Mouse (Mus musculus): ENCODE results near the gene Tbcd.

Tbcd gene

DNA sequence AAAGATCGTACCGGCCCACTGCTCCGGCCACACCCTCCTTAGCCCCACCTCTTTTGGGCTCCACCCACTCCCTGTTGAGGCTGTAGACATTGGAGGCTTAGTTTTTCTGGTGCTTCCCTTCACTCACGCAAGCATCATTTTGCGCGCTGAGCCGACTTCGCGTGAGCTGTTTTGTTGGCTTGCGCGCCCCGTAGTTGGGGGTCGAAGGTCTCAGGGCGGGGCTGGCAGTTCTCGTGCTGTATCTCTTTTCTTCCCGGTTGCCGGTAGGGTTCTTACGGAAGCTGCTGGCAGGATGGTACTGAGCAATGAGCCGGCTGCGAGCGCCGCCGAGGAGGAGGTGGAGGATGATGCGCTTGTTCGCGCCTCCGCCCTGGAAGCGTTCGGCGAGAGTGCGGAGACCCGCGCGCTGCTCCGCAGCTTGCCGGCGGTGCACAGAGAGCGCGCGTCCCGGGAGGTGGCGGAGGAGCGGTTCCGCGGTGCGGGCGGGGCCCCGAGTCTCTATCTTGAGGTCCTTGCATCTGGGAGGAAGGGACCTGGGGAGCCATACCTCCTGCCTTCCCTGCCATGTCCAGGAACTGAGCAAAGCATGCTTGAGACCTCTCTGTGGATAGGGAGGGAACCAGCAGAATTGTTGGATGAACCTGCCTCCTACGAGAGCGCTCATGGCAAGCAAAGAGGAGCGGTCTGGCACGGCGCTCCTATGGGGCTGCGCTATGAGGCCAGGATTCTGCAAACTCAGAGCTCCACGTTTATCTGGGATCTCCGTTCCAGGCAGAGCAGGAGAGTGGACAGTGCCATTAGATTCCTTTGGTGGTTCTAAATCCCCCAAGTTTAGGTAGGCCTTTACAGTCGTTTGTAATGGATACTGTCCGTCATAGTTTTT, at the start of gene Tbcd:
Gene Tbcd, plus strand, starts transcription at position 197 of the 883 bp plus-strand sequence.
- peak; percentile 88 for DNase-seq (ENCODE audit: low spot score)

DNA sequence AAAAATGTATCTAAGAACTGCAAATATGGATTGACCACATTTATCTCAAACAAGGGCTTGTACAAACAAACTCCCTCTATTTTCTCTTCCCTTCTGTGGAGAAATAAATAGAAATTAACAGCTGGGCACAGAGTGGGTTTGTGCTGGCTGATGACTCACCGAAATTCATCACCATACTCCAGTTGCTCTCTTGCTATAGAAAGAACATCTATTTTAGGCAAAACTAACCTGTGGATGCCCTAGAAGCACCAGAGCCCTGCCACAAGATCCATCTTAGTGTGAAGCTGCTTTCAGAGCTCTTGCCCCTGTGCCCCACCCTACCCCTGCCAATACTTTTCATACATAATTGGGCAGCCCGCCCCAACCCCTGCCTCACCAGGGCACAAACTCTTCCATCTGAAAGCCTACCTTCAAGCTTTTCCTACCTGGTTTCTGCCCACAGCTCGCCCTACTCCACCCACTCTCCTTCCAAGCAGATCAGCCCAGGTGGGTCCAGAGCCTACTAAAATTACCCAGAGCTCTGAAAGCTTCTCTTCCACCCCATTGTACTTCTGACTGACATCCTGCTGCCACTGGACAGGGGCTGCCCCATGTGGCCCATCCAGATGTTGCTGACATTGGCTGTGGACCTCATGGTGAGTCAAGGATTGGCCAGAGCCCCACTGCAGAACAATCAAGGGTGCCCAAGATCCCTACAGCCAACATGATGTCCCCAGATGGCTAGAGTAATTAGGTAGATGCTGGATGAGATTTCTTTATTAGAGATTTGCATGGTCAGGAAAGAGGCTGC, 44.2 kb upstream of the Tbcd start:
- DNase-seq (ENCODE audit: low spot score): no peak

DNA sequence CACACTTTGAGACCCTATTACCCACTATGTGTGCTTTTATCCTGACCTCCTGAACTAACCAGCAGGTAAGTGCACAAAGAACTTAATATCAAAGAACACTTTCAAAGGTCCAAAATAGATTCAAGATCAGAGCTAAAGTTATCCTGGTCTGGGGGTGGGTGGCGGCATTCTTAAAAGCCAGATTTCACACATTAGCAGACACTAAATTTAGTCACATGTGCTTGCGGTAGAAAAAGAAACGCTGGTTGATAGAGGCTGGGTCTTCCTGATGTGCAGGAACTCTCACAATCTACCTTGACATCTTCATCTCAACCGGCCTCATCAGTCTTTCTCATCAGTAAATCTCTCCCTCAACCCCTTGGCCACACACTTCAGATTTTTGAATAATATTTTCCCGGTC, 37.0 kb upstream of the Tbcd start:
- DNase-seq (ENCODE audit: low spot score): no peak

DNA sequence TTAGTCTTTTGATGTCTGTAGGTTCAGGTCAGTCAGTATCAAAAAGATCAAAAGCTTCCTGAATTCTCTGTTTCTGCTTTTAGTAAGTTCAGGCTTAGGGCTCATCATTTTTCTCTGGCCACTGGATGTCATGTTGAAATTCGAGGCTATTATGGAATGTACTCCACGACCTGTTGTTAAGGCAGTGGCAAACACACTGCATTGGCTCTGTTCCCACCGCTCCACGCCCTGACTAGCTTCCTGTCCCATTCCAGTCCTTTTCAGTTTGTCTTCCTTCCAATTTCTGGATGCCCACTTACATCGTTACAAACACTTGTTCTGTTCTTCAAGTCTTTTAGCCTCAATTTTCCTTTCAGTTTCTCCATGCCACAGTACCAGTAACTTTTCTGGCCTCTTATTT, 36.4 kb upstream of the Tbcd start:
- no peak for DNase-seq (ENCODE audit: low spot score)

DNA sequence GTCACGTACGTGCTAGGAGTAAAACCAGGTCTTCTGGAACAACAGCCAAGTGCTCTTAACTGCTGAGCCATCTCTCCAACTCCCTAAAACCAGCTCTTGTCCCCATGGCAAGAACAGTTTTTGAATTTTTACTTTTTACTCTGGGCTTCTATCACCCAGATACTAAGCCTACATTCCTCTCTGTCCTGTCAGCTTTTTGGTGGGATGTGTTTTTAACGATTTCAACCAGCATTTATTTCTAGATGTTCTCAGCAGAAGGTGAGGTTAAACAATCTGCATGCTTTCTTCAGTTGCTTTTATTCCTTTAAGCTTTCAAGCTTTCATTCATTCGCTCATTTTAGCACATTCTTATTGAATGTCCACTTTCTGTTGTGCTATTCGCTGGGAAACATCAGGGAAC, 33.8 kb upstream of the Tbcd start:
- no peak for DNase-seq (ENCODE audit: low spot score)

DNA sequence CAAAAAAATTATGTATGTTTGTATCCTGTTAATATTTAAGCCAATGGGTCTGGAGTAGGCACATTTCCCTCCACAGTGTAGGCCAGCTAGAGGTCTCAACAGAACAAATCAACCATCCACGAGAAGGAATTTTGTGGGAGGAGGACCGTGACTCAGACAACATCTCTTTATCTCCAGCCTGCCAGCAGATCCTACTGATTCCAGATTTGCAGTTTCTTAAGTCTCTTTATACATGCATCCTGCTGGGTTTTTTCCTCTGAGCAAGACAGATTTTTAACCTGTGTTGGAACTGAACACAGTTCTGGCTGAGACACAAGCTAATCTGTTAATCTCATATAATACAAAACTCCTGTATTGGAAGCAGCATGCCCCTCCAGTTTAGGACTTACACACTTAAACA, 32.8 kb upstream of the Tbcd start:
- no peak for DNase-seq (ENCODE audit: low spot score)

DNA sequence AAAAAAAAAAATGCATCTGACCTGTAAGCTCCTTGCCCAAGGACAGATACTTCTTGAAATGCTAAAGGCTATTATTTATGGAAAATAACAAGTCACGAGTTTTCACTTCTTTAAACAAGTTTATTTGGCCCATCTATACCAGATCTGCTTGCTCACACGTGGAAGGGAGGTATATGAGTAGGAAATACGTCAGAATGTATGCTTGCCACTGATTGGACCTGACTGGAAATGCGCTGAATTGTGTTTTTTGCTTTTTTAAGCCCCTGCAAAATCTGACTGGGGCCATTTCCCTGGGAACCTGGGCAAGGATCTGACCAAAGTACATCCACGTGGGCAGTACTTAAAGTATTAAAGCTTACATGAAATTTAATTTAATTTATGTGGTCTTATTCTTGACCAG, 31.4 kb upstream of the Tbcd start:
- DNase-seq (ENCODE audit: low spot score): no peak

DNA sequence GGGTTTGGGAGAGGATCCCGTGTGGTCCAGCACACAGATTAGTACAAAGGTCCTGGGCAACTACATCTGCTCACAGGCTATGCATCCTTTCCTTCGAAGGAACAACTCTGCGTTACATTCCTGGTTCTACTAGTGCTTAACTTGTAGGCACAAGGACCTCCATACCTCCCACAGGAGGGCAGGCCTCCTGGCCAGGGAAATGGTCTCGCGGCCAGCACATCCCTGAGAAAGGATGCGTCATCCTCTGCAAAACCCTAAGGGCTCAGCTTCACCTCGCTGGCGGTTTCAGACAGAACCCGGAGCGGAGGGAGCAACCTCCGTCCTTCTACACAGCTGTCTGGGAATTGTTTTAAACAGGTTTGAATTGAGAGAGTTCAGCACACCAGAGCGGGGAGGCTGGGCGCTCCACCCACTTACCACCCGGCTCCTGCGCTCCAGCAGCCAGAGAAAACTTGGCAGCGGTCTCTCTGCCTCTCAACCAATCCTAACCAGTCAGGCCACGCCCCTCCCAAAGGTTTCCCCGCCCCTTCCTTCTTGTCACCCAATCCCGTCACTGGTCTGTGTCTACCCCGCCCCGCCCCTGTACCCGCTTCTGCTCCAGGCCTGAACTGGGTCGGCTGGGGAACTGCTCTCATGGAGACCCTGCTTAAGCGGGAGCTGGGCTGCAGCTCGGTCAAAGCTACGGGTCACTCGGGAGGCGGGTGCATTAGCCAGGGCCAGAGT, 30.8 kb upstream of the Tbcd start, which contains the start of gene Fn3krp:
Gene Fn3krp, plus strand, starts transcription at position 572 of the 723 bp plus-strand sequence.
- peak; percentile 92 for DNase-seq (ENCODE audit: low spot score)

DNA sequence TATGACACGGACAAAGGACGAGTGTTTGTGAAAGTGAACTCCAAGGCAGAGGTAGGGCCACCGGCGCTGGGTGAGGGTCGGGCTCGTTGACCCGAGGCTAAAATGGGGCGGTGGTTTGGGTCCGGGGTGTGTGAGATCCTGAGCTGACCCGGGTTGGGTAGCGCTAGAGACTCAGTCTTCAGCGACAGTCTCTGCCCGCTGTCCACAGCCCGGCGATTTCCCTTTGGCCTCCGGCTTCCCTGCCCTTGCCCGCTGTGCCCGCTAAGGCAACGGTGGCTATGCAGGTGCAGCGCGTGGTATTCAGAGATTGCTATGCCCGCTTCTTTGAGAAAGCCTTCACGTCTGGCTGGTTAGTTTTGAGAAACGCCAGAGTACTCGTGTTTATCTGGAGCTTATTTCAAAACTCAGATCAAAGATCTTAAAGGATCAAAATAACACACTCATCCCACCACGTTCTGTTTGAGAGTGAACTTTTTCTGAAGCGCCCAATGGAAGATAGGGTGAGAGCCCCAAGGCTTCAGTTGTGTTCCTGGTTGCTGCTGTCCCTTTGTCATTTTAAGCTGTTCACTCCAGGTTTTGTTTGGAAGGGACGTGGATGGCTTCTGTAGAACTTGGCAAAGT, 30.1 kb upstream of the Tbcd start:
- DNase-seq (ENCODE audit: low spot score): no peak

DNA sequence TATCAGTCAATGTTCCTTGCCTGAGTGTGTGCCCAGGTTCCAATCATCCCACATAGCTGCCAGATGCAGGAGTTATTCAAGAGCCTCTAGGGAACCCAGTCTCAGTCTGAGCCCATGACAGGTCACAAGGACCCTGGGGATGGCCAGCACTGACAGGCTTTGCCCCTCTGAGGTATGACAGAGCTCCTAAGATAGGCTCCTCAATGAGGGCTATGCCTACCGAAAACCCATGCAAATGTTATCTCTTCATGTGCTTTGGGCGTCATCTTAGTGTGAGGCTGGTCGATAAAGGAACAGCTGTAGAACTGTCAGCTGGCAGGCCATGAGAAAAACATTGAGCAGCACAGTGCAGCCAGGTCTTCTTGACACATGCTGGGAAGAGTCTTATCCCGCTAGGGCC, 18.4 kb upstream of the Tbcd start:
- DNase-seq (ENCODE audit: low spot score): no peak

DNA sequence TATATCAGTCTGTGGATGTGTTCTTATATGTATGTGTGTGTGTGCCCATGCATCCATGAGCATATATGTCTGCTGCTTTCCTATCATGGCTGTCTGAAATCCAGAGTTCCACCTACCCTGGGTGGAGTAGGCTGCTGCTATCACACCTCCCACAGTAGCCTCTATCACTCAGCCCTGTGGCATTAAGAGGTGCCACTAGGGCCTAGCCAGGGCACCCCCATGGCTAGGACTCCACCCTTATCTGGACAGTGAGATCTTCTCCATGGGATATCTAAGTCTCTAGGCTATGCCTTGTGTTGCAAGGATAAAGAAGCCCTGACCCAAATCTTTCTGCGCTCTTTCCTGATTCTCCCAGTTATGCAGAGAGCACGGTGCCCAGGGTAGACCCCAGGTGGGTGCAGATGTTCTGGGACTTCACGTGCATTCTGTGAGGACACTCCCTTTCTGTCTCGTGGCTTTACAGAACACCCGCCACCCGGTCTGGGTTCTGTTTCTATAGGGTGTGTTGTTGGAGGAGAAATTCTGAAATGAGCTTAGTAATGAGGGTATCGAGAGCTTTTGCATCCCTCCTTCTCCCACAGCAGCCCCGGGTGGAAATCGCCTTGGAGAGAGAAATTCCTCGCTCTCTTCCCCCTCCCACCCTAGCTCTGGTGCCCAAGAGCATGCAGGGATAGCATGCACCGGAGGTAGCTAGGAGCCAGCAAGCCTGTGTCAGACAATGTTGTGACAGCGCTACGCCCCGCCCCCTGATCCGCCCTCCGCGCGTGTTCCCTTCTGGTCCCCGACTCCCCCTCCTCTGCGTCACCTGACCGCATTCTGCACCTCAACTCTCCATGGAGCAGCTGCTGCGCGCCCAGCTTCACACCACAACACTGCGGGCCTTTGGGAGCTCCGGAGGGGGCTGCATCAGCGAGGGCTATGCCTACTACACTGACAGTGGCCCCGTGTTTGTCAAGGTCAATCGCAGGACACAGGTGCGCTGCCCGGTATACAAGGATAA, 17.3 kb upstream of the Tbcd start, which contains the start of gene Fn3k:
Gene Fn3k, plus strand, starts transcription at position 758 of the 1,000 bp plus-strand sequence.
- DNase-seq (ENCODE audit: low spot score): peak; percentile 45

DNA sequence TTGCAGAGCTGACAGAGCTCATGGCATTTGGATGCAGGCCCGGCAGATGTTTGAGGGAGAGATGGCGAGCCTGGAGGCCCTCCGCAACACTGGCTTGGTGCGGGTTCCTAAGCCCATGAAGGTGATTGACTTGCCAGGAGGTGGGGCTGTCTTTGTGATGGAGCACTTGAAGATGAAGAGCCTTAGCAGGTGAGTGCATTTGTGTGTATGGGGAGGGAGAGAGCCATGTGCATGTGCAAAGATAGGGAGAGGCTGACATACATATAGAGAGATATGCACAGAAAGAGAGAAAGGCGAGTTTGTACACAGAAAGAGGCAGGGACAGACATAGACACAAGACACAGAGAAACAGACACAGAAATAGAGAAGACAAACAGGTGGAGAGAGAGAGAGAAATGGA, 14.5 kb upstream of the Tbcd start:
- no peak for DNase-seq (ENCODE audit: low spot score)

DNA sequence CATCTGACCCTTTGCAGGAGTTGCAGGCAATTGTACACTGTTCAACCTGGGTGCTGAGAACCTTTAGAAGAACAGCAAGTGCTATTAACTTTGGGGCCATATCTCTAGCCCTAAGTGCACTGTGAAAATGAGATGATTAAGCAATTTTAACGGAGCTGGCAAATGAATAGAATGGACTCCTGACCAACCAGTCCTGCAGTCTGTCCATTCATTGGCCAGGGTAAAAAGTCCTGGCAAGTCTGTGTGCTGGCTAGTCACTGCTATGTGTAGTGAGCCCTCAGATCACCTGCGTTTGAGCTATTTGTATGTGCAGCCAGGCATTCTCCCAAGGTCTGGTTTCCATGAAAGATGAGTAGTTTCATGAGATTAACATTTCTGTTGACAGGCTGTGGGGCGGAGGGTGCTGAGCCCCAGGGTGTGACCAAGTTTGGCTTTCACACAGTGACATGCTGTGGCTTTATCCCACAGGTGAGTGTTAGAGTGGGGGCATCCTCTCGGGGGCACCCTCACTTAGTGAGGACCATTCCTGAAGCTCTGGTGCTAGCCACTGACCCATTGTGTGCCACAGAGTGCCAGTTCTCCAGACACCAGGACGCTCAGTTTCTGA, 12.0 kb upstream of the Tbcd start:
- no peak for DNase-seq (ENCODE audit: low spot score)

DNA sequence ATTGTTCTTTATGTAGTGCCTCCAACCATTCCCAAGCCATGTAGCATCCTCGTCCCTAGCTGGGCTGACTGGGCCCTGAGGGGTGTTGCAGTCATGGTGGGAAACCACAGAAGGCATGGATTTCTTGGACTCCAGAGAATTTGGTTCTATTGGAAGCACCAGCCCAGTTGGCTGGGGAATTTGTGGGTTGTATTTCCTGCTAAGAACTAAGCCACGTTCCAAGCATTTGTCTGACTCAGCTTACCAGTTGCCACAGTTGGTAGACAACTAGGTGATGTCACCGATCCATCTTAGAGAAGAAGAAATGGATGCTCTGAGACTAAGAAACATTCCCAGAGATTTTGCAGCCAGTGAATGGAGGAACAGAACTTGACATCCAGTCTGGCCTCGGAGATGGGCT, 10.1 kb upstream of the Tbcd start:
- no peak for DNase-seq (ENCODE audit: low spot score)

DNA sequence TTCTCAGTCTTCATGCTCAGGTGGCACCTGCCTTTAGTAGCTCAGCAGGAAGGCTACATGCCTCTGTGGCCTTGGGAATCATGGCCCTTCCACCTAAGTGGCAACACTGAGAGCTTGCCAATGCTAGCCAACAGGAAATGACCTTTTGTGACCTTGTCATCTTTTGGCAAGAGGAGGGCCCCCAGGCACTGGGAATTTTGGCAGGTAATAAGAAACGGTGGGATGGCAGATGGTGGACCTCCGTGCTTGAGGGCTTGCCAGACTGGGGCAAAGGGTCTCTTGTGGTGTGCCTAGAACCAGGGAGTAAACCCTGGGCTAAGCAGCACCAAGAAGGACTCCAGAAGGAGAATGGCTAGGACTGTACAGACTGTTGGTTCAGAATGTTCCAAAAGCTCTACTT, 9.7 kb upstream of the Tbcd start:
- DNase-seq (ENCODE audit: low spot score): no peak

DNA sequence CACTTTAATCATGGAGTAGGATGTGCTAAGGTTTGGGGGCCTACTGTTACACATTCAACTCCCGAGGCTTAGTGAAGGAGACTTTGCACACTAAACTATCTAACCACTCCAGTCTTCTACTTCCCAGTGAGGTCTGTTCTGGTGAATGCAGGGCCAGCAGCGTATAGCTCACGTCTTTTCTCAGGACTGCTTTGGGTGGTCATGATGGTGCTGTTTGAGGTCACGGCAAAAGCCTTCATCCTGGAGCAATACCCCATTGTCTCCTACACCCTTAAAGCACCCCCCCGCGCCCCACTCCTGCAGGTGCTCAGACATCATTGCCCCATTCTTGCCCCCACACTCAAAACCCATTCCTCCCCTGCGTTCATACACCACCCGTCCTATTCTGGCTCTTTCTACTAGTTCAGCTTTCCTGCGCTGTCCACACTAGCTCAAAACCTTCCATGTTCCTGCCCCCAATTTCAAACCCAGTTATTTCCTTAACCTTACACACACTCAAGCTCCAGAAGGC, 478 bp upstream of the Tbcd start:
- DNase-seq (ENCODE audit: low spot score): no peak

DNA sequence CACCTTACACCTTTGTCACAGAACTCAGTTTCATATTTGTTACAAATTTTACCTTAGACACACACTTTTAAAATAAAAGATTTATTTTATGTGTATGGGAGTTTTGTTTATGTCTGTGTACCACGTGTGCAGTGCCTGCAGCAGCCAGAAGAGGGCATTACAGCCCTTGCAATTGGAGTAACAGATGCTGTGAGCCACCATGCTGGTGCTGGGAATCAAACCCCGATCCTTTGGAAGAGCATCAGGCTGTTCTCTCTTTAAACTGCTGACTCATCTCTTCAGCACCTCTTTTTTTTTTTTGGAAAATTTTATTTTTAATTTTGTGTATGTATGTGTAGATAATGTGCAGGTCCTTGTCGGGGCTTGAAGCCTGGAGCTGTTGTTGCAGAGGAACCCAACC, 6.1 kb downstream of the Tbcd start:
- no peak for DNase-seq (ENCODE audit: low spot score)

DNA sequence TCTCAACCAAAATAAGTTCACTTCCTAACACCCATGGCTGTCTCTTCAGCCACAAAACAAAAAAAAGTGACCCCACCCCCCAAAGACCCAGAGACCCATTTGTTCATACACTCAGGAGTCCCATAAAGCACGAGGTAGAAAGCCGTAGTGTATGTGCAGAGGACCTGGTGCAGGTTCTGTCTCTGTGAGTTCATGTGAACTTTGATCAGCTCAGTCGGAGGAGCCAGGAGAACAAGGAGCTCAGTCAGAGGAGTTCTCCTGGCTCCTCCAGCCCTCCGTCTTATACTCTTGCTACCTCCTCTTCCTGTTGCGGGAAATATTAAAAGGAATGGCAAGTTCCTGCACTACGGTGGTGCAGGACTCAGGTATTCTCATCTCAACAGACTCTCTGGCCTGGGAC, 15.7 kb downstream of the Tbcd start:
- DNase-seq (ENCODE audit: low spot score): no peak

DNA sequence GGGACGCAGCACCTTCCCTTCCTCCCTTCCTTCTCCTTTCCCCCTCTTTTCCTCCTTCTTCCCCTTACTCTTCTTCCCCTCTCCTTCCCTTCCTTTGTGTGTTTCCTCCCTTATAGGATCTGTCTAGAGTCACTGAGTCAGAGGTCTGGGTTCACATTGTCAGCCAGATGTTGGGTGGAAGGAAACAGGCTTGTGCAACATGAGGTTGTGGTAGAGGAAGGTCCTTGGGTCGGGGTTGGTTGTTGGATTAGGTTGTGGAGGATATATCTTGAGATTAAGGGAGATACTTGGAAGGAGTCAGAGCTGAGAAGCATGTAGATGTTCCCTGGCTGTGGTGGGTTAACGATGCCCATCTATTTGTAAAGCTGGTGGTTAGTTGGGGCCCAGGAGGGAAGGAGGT, 23.1 kb downstream of the Tbcd start:
- DNase-seq (ENCODE audit: low spot score): no peak

Data from urinary bladder, postnatal 10 days (tissue).